Mouse (Mus musculus) regulatory T cell (primary cell): Measurements from ENCODE around the gene Olfr984.

ENCODE experiments used
- in situ Hi-C: fragments of 300-600 bp; cut with MboI, MseI; formaldehyde crosslinking; loops from one replicate; pipeline ENCODE4 v1.15.1; 2025; ENCODE audit warnings: high pct_unique_total_duplicates

Olfr984 gene

GRCm38 (mm10) chr9:40114106-40114505 is at the start of gene Olfr984:
Gene Olfr984 (minus strand): TSS chr9:40114206.
- in situ Hi-C loops = no loop called here

GRCm38 (mm10) chr9:40155118-40155644 is 41.2 kb upstream of the Olfr984 start:
- in situ Hi-C loops = no loop called here

GRCm38 (mm10) chr9:40141544-40141943 is 27.5 kb upstream of the Olfr984 start:
- in situ Hi-C loops = no loop called here

GRCm38 (mm10) chr9:40139484-40139883 is 25.5 kb upstream of the Olfr984 start:
- in situ Hi-C loops = no loop called here

GRCm38 (mm10) chr9:40136987-40137688 is 23.1 kb upstream of the Olfr984 start:
- in situ Hi-C loops = no loop called here

GRCm38 (mm10) chr9:40130556-40130955 is 16.6 kb upstream of the Olfr984 start:
- in situ Hi-C loops = no loop called here

- in situ Hi-C loops = no loop called here
Measured at GRCm38 (mm10) chr9:40130084-40130483, 16.1 kb upstream of the Olfr984 start, which contains the start of gene Olfr985. Gene Olfr985 (minus strand): TSS chr9:40130184.

- in situ Hi-C loops = no loop called here
Measured at GRCm38 (mm10) chr9:40117287-40117659, 3.3 kb upstream of the Olfr984 start.

GRCm38 (mm10) chr9:40116645-40117286 is 2.8 kb upstream of the Olfr984 start:
- in situ Hi-C loops = no loop called here

- in situ Hi-C loops = no loop called here
Measured at GRCm38 (mm10) chr9:40094769-40095168, 19.2 kb downstream of the Olfr984 start.

GRCm38 (mm10) chr9:40093495-40093894 is 20.5 kb downstream of the Olfr984 start, which contains the start of gene Olfr983:
Gene Olfr983 (minus strand): TSS chr9:40093595.
- in situ Hi-C loops = no loop called here

- in situ Hi-C loops = no loop called here
Measured at GRCm38 (mm10) chr9:40073529-40073928, 40.5 kb downstream of the Olfr984 start, which contains the start of gene Olfr982. Gene Olfr982 (plus strand): TSS chr9:40073829.

GRCm38 (mm10) chr9:40050138-40050537 is 63.9 kb downstream of the Olfr984 start:
- in situ Hi-C loops = no loop called here
